Mouse (Mus musculus) olfactory bulb, adult 2 months (tissue): ENCODE results near the gene Emp1. TPM values are rescaled to one million over a fixed set of nuclear protein-coding genes. Genes with fewer than 3 reads are reported as not detected.
A peak's percentile ranks its signal among the peaks of the same experiment; 100 is the strongest.

Experiments used
- H3K27ac ChIP-seq: fragments of 200-500 bp; 2 replicates; pipeline ENCODE4 v1.5.1; 2012; ENCODE audit warnings: low read depth, low read length; ENCODE audit not compliant: insufficient read depth
- H3K4me1 ChIP-seq: fragments of 200-500 bp; 2 replicates; pipeline ENCODE4 v1.6.1; 2012; ENCODE audit warnings: low read length; ENCODE audit not compliant: control insufficient read depth, insufficient read depth
- H3K4me3 ChIP-seq: fragments of 200-500 bp; 2 replicates; pipeline ENCODE4 v1.5.1; 2012; ENCODE audit warnings: mild to moderate bottlenecking, low read depth, low read length, moderate library complexity; ENCODE audit not compliant: insufficient read depth
- CTCF ChIP-seq: fragments of 200-500 bp; IDR thresholded peaks from 2 replicates; pipeline ENCODE4 v1.5.1; 2012; ENCODE audit warnings: low read depth, mild to moderate bottlenecking, low read length, moderate library complexity; ENCODE audit not compliant: insufficient read depth
- POLR2A ChIP-seq: fragments of 200-500 bp; IDR thresholded peaks from 2 replicates; pipeline ENCODE4 v1.6.1; 2012; ENCODE audit warnings: mild to moderate bottlenecking, low read depth, low read length, moderate library complexity; ENCODE audit not compliant: insufficient read depth
- WGBS: fragments of 180-500 bp; shearing (Covaris S2); methylation state at CpG from one replicate; pipeline ENCODE4 v1.1.7; 2018; 5-methylcytosine and 5-hydroxymethylcytosine counted together
- polyA plus RNA-seq: library from polyadenylated mRNA; stranded (reverse); fragments of >200 nt; gene quantifications from 2 replicates; pipeline ENCODE4 v1.2.4, GENCODE M21; 2012; ENCODE audit warnings: low replicate concordance; ENCODE audit not compliant: missing spikeins, insufficient read depth, insufficient read length

The Emp1 gene
- polyA plus RNA-seq, 1 experiment, result not detected

DNA sequence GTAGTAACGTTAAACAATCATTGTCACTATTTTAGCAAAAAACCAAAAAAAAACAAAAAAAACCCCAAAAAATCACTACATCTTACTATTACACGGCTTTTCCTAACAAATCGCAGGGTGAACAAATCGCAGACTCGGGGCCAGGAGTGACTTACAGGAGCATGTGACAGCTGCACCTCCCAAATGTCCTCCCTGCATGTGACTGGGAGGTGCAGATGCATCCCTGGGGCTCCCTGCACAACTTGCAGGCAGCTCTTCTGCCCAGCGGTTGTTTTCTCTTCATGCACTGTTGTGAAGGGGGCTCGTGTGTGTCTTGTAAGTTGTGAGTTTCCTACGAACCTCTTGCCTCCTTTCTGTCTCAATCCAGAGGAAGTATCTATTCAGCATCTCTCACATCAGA, 33.0 kb downstream of the Emp1 start:
- H3K4me3 ChIP-seq, result no peak overlapping the region
- no peak overlapping the region for H3K27ac ChIP-seq
- 78% methylated on average over 8 of the region's 8 CpGs for WGBS
- TF ChIP-seq CTCF, result no peak
- no peak for TF ChIP-seq POLR2A
- H3K4me1 ChIP-seq, result no peaks in the 10 kb centered on the region

DNA sequence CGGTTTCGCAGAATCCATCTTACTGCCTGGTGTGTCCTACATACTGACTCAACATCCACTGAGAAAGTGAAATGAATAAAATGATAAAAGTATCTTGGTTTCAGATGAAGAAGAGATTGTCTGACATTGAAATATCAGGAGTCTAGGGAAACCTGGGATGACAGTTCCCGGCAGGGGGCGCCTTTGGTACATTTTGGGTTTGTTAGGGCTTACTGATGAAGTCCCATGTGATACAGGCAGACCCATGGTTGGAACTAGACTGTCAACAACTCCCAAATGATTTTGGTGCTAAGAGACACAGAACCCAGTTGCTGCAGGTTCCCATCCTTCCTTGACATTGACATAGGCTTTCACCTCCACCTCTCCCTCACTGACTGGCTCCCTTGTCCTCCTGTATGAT, 34.7 kb downstream of the Emp1 start:
- Histone ChIP-seq H3K4me3 (no peak overlapping the region), H3K27ac (no peak overlapping the region), H3K4me1 (no peaks in the 10 kb centered on the region)
- WGBS, result 85% methylated on average over 4 of the region's 4 CpGs
- TF ChIP-seq CTCF, result no peak
- no peak for TF ChIP-seq POLR2A

DNA sequence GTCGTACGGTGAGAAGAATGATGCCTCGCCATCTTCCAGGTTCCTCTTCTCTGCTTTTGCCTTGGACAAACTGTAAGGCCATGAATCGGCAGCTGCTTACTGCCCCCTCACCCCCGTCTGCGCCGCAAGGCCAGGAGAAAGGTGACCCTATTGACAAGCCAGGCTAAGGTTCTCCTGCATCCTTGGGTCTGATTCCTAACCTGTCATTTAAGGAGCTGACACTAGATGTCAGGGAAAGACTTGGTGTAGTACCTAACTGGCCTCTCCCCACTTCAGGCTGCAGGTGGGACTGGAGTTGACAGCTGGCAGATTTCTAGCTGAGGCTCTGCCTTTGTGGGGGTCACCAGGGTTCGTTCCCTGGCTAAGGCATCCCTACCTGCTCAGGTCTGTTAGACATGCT, 35.4 kb downstream of the Emp1 start:
- 96% methylated on average over 8 of the region's 8 CpGs for WGBS
- no peak for TF ChIP-seq CTCF
- TF ChIP-seq POLR2A, result no peak
- Histone ChIP-seq H3K27ac (no peak overlapping the region), H3K4me1 (no peaks in the 10 kb centered on the region), H3K4me3 (no peak overlapping the region)

DNA sequence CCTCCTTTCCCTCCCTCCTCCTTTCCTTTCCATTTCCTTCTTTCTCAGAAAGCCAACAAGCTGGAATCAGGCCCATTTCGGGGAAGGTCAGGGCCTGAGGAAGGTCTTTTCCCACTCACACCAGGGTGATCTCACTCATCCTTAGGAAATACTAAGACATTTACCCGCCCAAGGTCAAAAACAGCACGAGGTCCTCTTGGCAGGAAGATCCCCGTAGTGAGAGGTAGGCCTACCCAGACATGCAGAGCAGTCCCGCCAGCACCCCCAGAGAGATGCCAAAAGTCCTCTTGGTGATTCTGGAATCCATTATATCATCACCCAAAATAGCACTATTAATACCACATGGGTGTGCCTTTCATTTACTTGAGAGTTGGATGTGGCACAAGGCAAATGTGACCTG, 36.5 kb downstream of the Emp1 start:
- H3K4me1 ChIP-seq, result no peaks in the 10 kb centered on the region
- no peak overlapping the region for H3K4me3 ChIP-seq
- no peak for TF ChIP-seq POLR2A
- no peak overlapping the region for H3K27ac ChIP-seq
- 67% methylated on average over 5 of the region's 5 CpGs for WGBS

DNA sequence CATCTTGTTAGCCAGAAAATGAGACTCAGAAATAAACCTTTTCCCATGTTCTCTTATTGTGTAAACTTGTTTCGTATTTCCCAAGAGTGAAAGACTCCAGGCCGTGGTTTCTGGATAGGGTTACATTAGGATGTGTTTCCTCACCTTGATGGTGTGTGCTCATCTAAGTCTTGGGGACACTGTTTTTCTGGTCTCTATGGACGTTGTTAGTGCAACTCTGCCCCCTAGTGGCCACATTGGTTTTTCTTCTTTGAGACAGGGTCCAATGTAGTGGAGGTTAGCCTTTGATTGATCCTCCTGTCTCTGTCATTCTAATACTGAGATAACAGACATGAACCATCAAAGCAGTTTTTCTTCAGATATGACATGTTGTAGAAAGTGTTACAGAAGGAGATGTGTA, 38.0 kb downstream of the Emp1 start:
- no peak overlapping the region for H3K4me3 ChIP-seq
- WGBS, result 52% methylated on average over 3 of the region's 3 CpGs
- no peaks in the 10 kb centered on the region for H3K4me1 ChIP-seq
- TF ChIP-seq CTCF (no peak), POLR2A (no peak)
- H3K27ac ChIP-seq, result no peak overlapping the region

DNA sequence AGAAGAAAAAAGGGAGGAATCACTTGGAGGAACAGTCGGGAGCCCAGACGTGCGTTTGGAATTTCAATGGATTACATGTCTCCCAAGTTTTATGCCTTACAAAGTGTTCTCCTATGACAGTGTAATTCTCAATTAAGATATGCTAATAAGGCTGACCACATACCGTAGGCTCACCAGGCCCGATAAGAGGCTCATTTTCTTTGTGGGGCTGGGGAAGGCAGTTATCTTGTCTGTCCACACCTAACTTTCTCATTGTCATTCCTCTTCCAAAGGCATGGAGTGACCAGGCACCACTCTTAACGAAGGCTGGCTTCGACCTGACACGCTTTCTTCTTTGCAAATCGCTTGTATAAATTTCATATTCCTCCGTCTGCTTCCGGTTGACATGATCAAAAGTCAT, 42.7 kb downstream of the Emp1 start:
- TF ChIP-seq CTCF, result no peak
- no peak for TF ChIP-seq POLR2A
- no peak overlapping the region for H3K27ac ChIP-seq
- H3K4me1 ChIP-seq, result no peaks in the 10 kb centered on the region
- WGBS, result 92% methylated on average over 11 of the region's 11 CpGs
- H3K4me3 ChIP-seq, result no peak overlapping the region

DNA sequence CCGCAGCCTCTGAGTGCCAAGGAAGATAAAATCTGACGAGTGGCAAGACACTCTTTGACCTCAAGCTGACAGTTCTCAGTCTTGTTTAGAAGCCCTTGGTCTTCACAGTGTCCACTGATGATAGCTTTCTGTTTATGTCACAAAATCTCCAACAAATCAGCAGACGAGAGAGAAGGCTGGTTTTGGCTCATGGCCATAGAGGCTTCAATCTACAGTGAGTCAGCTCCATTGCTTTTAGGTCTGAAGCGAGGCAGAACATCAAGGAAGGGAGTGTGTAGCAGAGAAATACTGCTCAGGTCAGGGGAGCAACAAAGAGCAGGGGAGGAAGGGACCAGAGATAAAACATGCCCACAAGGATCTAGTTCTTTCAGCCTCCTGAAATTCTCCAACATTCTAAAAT, 45.0 kb downstream of the Emp1 start:
- H3K27ac ChIP-seq, result no peak overlapping the region
- H3K4me3 ChIP-seq, result no peak overlapping the region
- no peaks in the 10 kb centered on the region for H3K4me1 ChIP-seq
- TF ChIP-seq CTCF (no peak), POLR2A (no peak)
- 64% methylated on average over 4 of the region's 4 CpGs for WGBS

DNA sequence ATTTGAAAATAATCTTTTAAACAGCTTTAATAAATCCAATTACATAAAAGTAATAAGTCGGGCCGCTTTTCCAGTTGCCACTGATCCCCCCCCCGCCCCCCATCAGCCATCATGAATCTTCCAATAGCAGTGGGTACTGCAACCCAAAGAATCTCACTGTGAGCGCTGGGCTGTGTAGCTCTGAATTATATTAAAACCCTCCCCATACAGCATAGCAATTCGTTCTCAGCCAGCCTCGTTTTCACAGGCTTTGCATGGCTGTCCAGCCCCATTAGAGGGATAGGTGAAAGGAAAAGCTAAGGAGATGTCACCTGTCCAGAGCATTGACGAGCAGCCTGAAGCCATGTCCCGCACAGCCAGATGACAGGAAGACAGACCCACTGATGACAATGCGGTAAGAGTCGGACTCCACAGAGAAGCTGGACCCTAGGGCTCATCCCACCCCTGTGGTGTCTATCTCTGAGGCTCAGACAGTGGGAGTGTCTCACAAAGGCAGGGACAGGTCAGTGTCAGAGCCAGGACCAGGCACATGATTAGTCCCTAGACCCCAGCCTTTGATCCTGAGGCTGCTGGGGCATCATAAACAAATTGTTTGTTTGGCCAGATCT, 49.5 kb downstream of the Emp1 start:
- no peaks in the 10 kb centered on the region for H3K4me1 ChIP-seq
- H3K27ac ChIP-seq, result no peak overlapping the region
- no peak for TF ChIP-seq CTCF
- TF ChIP-seq POLR2A, result no peak
- H3K4me3 ChIP-seq, result no peak overlapping the region
- WGBS, result 90% methylated on average over 10 of the region's 10 CpGs

DNA sequence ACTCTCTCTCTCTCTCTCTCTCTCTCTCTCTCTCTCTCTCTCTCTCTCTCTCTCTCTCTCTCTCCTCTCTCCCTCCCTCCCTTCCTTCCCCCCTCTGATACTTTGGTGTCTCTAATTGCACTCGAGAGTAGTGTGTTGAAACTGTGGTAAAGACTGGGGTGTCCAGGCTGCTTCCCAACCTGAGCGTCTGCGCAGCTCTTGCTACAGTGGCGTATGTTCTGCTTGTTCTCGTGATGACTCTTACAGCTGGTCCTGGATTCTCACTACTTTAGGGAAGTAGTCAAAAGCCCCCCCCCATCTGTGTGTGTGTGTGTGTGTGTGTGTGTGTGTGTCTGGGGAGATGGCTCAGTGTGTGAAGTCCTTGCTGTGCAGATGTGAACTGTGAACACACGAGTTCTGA, 50.3 kb downstream of the Emp1 start:
- H3K4me3 ChIP-seq, result no peak overlapping the region
- TF ChIP-seq POLR2A (no peak), CTCF (no peak)
- WGBS, result 84% methylated on average over 6 of the region's 6 CpGs
- H3K4me1 ChIP-seq, result no peaks in the 10 kb centered on the region
- H3K27ac ChIP-seq, result no peak overlapping the region

DNA sequence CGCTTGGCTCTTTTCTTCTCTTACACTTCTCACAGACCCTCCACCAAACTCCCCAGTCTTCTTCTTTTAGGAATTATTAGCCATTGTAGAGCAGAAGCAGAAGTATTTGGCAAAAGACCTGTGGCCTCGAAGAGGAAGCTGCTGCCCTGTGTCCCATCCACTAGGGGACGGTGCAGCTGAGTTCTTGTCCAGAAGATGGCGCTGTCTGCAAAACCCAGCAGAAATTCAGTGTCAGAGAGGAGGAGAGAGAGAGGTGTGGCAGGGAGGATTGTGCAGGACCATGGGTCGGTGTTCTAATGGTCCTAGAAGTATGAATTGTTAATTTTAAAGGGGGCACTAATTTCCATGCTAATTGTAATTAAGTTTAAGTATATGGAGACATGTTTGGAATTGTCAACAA, 55.1 kb downstream of the Emp1 start:
- no peak overlapping the region for H3K4me3 ChIP-seq
- TF ChIP-seq POLR2A (no peak), CTCF (peak; percentile 98)
- H3K27ac ChIP-seq, result no peak overlapping the region
- no peaks in the 10 kb centered on the region for H3K4me1 ChIP-seq
- WGBS, result 23% methylated on average over 5 of the region's 5 CpGs
